Mouse (Mus musculus) CH12.LX (cell line): ENCODE results near the gene Gm29094. TPM values are rescaled to one million over a fixed set of nuclear protein-coding genes. Genes with fewer than 3 reads are reported as not detected.

Source experiments
- DNase-seq: peaks from one replicate; pipeline ENCODE4 v3.0.0-alpha.2; 2013; ENCODE audit errors: extremely low read depth
- H3K27ac ChIP-seq: 2 replicates; pipeline ENCODE4 v1.5.1; 2012; ENCODE audit warnings: low read depth, mild to moderate bottlenecking, control low read depth, moderate library complexity; ENCODE audit not compliant: insufficient read depth
- H3K27me3 ChIP-seq: replicated peaks from 2 replicates; pipeline ENCODE3; 2012; ENCODE audit warnings: inconsistent platforms
- H3K36me3 ChIP-seq, 2 experiments: replicated peaks in 1 of 2; 2 replicates each; pipeline versions ENCODE3 to v1.6.1; 2012; ENCODE audit warnings: inconsistent platforms in 1 of 2, low read length in 1 of 2, mild to moderate bottlenecking in 1 of 2, mixed read lengths in 1 of 2, moderate library complexity in 1 of 2; ENCODE audit not compliant: control insufficient read depth in 1 of 2, insufficient read depth in 1 of 2
- H3K4me1 ChIP-seq, 2 experiments: 2 replicates each; pipeline ENCODE4 v1.6.1; 2012; ENCODE audit warnings: inconsistent platforms in 1 of 2, moderate library complexity in 1 of 2; ENCODE audit not compliant: insufficient read depth in 2 of 2, control insufficient read depth in 1 of 2
- H3K4me2 ChIP-seq: 2 replicates; pipeline ENCODE4 v1.6.1; 2012; ENCODE audit warnings: low read depth, mild to moderate bottlenecking, control low read depth; ENCODE audit not compliant: poor library complexity, insufficient read depth, severe bottlenecking
- H3K4me3 ChIP-seq, 3 experiments: fragments of 150-350 bp in 1 of 3; sonication (generic) in 1 of 3; replicated peaks in 1 of 3; 2 replicates each; pipeline versions ENCODE3 to v1.5.1; 2011 to 2012; ENCODE audit warnings: low read depth in 2 of 3, low read length in 2 of 3, mild to moderate bottlenecking in 2 of 3, moderate library complexity in 2 of 3, control low read depth in 1 of 3, improper control_type of control experiment in 1 of 3, inconsistent platforms in 1 of 3, mixed read lengths in 1 of 3; ENCODE audit not compliant: poor library complexity in 1 of 3
- H3K79me2 ChIP-seq: replicated peaks from 2 replicates; pipeline ENCODE4 v1.6.1; 2012; ENCODE audit warnings: mild to moderate bottlenecking, moderate library complexity; ENCODE audit not compliant: control insufficient read depth, poor library complexity, insufficient read depth, severe bottlenecking; ENCODE audit errors: extremely low read depth
- H3K9ac ChIP-seq: 2 replicates; pipeline ENCODE4 v1.6.1; 2012; ENCODE audit warnings: low read depth, mild to moderate bottlenecking, control low read depth, moderate library complexity; ENCODE audit not compliant: insufficient read depth
- H3K9me3 ChIP-seq: replicated peaks from 2 replicates; pipeline ENCODE3; 2012; ENCODE audit warnings: low read length, inconsistent platforms, mixed read lengths
- BHLHE40 ChIP-seq: IDR thresholded peaks from 2 replicates; pipeline ENCODE4 v1.6.1; 2011; ENCODE audit warnings: mild to moderate bottlenecking, low read depth, low read length, improper control_type of control experiment
- CTCF ChIP-seq, 2 experiments: IDR thresholded peaks in 1 of 2; conservative IDR thresholded peaks in 1 of 2; 2 replicates each; pipeline ENCODE4 v1.5.1; 2011 to 2012; ENCODE audit warnings: low read depth in 2 of 2, low read length in 2 of 2, improper control_type of control experiment in 1 of 2, inconsistent platforms in 1 of 2, mild to moderate bottlenecking in 1 of 2, moderate library complexity in 1 of 2
- E2F4 ChIP-seq: IDR thresholded peaks from 2 replicates; pipeline ENCODE4 v1.6.1; 2011; ENCODE audit warnings: low read depth, low read length, improper control_type of control experiment; ENCODE audit not compliant: insufficient replicate concordance
- HCFC1 ChIP-seq: IDR thresholded peaks from 2 replicates; pipeline ENCODE4 v1.6.1; 2012; ENCODE audit warnings: low read depth, mild to moderate bottlenecking, inconsistent platforms, low read length, improper control_type of control experiment
- KAT2A ChIP-seq: IDR thresholded peaks from 2 replicates; pipeline ENCODE4 v1.6.1; 2012; ENCODE audit warnings: low read length, improper control_type of control experiment, inconsistent platforms; ENCODE audit not compliant: insufficient replicate concordance
- NELFE ChIP-seq: IDR thresholded peaks from 2 replicates; pipeline ENCODE4 v1.6.1; 2011; ENCODE audit warnings: low read depth, low read length, improper control_type of control experiment
- RCOR1 ChIP-seq: conservative IDR thresholded peaks from 2 replicates; pipeline ENCODE4 v1.6.1; 2012; ENCODE audit warnings: low read depth, mild to moderate bottlenecking, inconsistent platforms, low read length, improper control_type of control experiment
- TBP ChIP-seq: conservative IDR thresholded peaks from 2 replicates; pipeline ENCODE4 v1.6.1; 2011; ENCODE audit warnings: low read depth, low read length, improper control_type of control experiment
- dilution Hi-C: fragments of 300-500 bp; cut with MboI; formaldehyde crosslinking; loops from 2 replicates; pipeline ENCODE4 v1.14.3; 2020; ENCODE audit warnings: low sequenced_read_pairs; ENCODE audit not compliant: extremely low pct_unique_long_range_greater_than_20kb, extremely low pct_ligation_motif_present
- in situ Hi-C: fragments of 300-500 bp; cut with MboI; formaldehyde crosslinking; loops from 3 replicates; pipeline ENCODE4 v1.14.3; 2019; ENCODE audit warnings: low sequenced_read_pairs, low pct_ligation_motif_present, low pct_unique_long_range_greater_than_20kb, mixed read lengths
- polyA plus RNA-seq: library from polyadenylated mRNA; unstranded; fragments of >175 nt; gene quantifications from 2 replicates; pipeline ENCODE4 v1.2.1, GENCODE M21; 2012; ENCODE audit warnings: low read depth; ENCODE audit not compliant: insufficient read length
- total RNA-seq, 2 experiments: library from RNA; depleted of rRNA; stranded (reverse); fragments of 300-350 nt in 1 of 2; fragments of >200 nt in 1 of 2; gene quantifications; 2 replicates each; pipeline ENCODE4 v1.2.3; 2012 to 2014

Gene Gm29094
- total and polyA plus RNA-seq, 3 experiments = 3.7 to 8.6 (median 8.5) TPM

DNA sequence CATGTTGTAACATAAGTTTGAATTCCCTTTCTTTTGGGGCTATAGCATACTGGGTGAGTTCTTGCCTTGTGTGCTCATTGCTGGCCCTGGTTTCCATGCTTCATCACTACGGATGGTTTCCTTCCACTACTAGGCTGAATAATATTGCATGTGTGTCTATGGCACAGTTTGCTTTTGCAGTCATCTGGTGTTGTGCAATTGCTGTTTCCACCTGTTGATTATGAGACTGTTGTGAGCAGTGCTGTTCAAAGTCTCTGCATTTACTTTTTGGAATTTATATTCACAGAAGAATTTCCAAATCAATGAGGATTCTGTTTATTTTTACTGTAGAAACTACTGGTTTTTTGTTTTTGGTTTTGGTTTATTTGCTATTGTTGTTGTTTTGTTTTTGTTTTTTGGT, 65.4 kb downstream of the Gm29094 start:
- Histone ChIP-seq H3K79me2 (no peaks in the 10 kb centered on the region), H3K9ac (no peak overlapping the region), H3K27me3 (no peaks in the 10 kb centered on the region), H3K27ac (no peak overlapping the region), H3K4me3 (no peak overlapping the region), H3K4me2 (no peak overlapping the region), H3K36me3 (peaks cover 0 to 6% of the 10 kb centered on the region in 2 experiments), H3K4me1 (peaks cover 5 to 19% of the 10 kb centered on the region in 2 experiments; a peak in 3 of 4 replicates), H3K9me3 (no peaks in the 10 kb centered on the region)
- DNase-seq = no peak
- dilution Hi-C loops (no loop called here), in situ Hi-C loops (no loop called here)
- TF ChIP-seq BHLHE40 = no peak
- no peak for TF ChIP-seq E2F4
- no peak for TF ChIP-seq NELFE
- TF ChIP-seq KAT2A = no peak
- TF ChIP-seq TBP = no peak
- no peak for TF ChIP-seq HCFC1
- no peak for TF ChIP-seq CTCF (conservative IDR thresholded peaks at IDR 0.05 in 1 of 2, IDR thresholded peaks at IDR 0.05 in 1 of 2; ENCODE audit: low read depth in 2 of 2, low read length in 2 of 2)
- TF ChIP-seq RCOR1 = no peak

Other genes with a start within 250 kb of the Gm29094 start
- 102 and 193 TPM in 2 replicates for gene Bcl2a1a, start 242.5 kb upstream of the Gm29094 start, total RNA-seq (2012; rRNA removed)
- gene Bcl2a1a, start 242.5 kb upstream of the Gm29094 start, total RNA-seq (2014; rRNA removed) = 290 and 313 TPM in 2 replicates
- gene Bcl2a1a, start 242.5 kb upstream of the Gm29094 start, polyA plus RNA-seq = 162 and 181 TPM in 2 replicates
- 0.29 and 0.42 TPM in 2 replicates for gene Trim43b, start 106.5 kb upstream of the Gm29094 start, total RNA-seq (2012; rRNA removed)
- 0.82 and 1.5 TPM in 2 replicates for gene Trim43b, start 106.5 kb upstream of the Gm29094 start, total RNA-seq (2014; rRNA removed)
- not detected in 2 replicates for gene Trim43b, start 106.5 kb upstream of the Gm29094 start, polyA plus RNA-seq
- 260 and 537 TPM in 2 replicates for gene Bcl2a1b, start 170 bp upstream of the Gm29094 start, total RNA-seq (2012; rRNA removed)
- gene Bcl2a1b, start 170 bp upstream of the Gm29094 start, total RNA-seq (2014; rRNA removed) = 842 and 913 TPM in 2 replicates
- 278 and 348 TPM in 2 replicates for gene Bcl2a1b, start 170 bp upstream of the Gm29094 start, polyA plus RNA-seq
- gene Mthfs, start 11.3 kb downstream of the Gm29094 start, total RNA-seq (2012; rRNA removed) = 25.5 and 29.9 TPM in 2 replicates
- gene Mthfs, start 11.3 kb downstream of the Gm29094 start, total RNA-seq (2014; rRNA removed) = 30.5 and 30.9 TPM in 2 replicates
- gene Mthfs, start 11.3 kb downstream of the Gm29094 start, polyA plus RNA-seq = 48.9 and 52.0 TPM in 2 replicates